Mouse (Mus musculus) G1E (cell line): ENCODE results near the gene Gm28961. TPM values are rescaled to one million over a fixed set of nuclear protein-coding genes. Genes with fewer than 3 reads are reported as not detected.
"Not testable (repeated sequence)": the region's sequence is repeated elsewhere in the genome, so short reads cannot be mapped to it uniquely, and the experiment has no call there.

Source experiments
- ATAC-seq: 2 replicates; pipeline ENCODE4 v1.8.0; 2016; ENCODE audit warnings: mild to moderate bottlenecking; ENCODE audit not compliant: insufficient number of reproducible peaks, poor library complexity, low FRiP score, severe bottlenecking; ENCODE audit errors: extremely low read depth
- DNase-seq: peaks from one replicate; pipeline ENCODE4 v3.0.0; 2012; ENCODE audit warnings: low spot score
- H3K27me3 ChIP-seq: 2 replicates; pipeline ENCODE4 v1.6.1; 2012; ENCODE audit warnings: mild to moderate bottlenecking, low read length, inconsistent platforms; ENCODE audit not compliant: insufficient read depth
- H3K36me3 ChIP-seq: replicated peaks from 2 replicates; pipeline ENCODE3; 2012; ENCODE audit warnings: mild to moderate bottlenecking, inconsistent platforms
- H3K4me1 ChIP-seq: 2 replicates; pipeline ENCODE4 v1.6.1; 2012; ENCODE audit warnings: low read depth, low read length, inconsistent platforms, mixed read lengths; ENCODE audit not compliant: insufficient read depth
- H3K4me3 ChIP-seq: 2 replicates; pipeline ENCODE4 v1.5.1; 2012; ENCODE audit warnings: low read depth, mild to moderate bottlenecking, inconsistent platforms, low read length, moderate library complexity, mixed read lengths
- H3K9me3 ChIP-seq: replicated peaks from 2 replicates; pipeline ENCODE4 v1.6.1; 2012; ENCODE audit warnings: inconsistent platforms
- polyA plus RNA-seq: library from polyadenylated mRNA; stranded (reverse); fragments of >175 nt; gene quantifications from 2 replicates; pipeline ENCODE4 v1.2.3, GENCODE M21; 2012
- total RNA-seq, 2 experiments: library from RNA; stranded (forward) in 1 of 2; stranded (reverse) in 1 of 2; fragments of 200-1000 nt in 1 of 2; fragments of >200 nt in 1 of 2; fragmentation: Nextera tagmentation in 1 of 2; gene quantifications; 2 replicates each; pipeline ENCODE4 v1.2.3; 2014 to 2017

Gene Gm28961
- total RNA-seq (2014; fragmentation: Nextera tagmentation) (not detected in 2 replicates), total RNA-seq (2017) (not detected in 2 replicates), polyA plus RNA-seq (not detected in 2 replicates)

GRCm38 (mm10) chrY:57705397-57705796 lies at the start of gene Gm28961:
Gene Gm28961 (plus strand): TSS chrY:57705697.
- not testable (repeated sequence) for ATAC-seq, H3K4me1 ChIP-seq, H3K9me3 ChIP-seq, H3K4me3 ChIP-seq, H3K36me3 ChIP-seq, H3K27me3 ChIP-seq, DNase-seq

Other genes starting within 250 kb of the Gm28961 start
- gene Gm21943, start 172.0 kb upstream of the Gm28961 start, total RNA-seq (2014; fragmentation: Nextera tagmentation) = not detected in 2 replicates
- gene Gm21943, start 172.0 kb upstream of the Gm28961 start, total RNA-seq (2017) = not detected in 2 replicates
- gene Gm21943, start 172.0 kb upstream of the Gm28961 start, polyA plus RNA-seq = not detected in 2 replicates